Mouse (Mus musculus) liver, embryonic 14.5 days (tissue): ENCODE data around the gene Apoc3. TPM values are rescaled to one million over a fixed set of nuclear protein-coding genes. Genes with fewer than 3 reads are reported as not detected.

Source experiments
- ATAC-seq: fragments of 200-750 bp; cut with Nextera tagmentation; 2 replicates; pipeline ENCODE4 v1.8.0; 2017; ENCODE audit warnings: moderate number of reproducible peaks, mild to moderate bottlenecking, moderate library complexity; ENCODE audit not compliant: insufficient read depth
- DNase-seq, 3 experiments: peaks; one replicate each; pipeline ENCODE4 v3.0.0-alpha.2; 2012 to 2013; ENCODE audit warnings: low read depth in 3 of 3, low spot score in 3 of 3
- H3K27ac ChIP-seq: fragments of 300-500 bp; sonication (generic); 2 replicates; pipeline ENCODE4 v1.5.1; 2014; ENCODE audit warnings: moderate library complexity, mild to moderate bottlenecking, control low read depth, inconsistent platforms
- H3K27me3 ChIP-seq: fragments of 300-500 bp; sonication (generic); 2 replicates; pipeline ENCODE4 v1.6.1; 2014; ENCODE audit warnings: mild to moderate bottlenecking, low read length, moderate library complexity; ENCODE audit not compliant: control insufficient read depth, insufficient read depth
- H3K36me3 ChIP-seq: fragments of 300-500 bp; sonication (generic); replicated peaks from 2 replicates; pipeline ENCODE4 v1.6.1; 2014; ENCODE audit warnings: low read depth; ENCODE audit not compliant: control insufficient read depth, insufficient read depth
- H3K4me1 ChIP-seq, 2 experiments: fragments of 200-500 bp in 1 of 2; fragments of 300-500 bp in 1 of 2; sonication (generic) in 1 of 2; replicated peaks; 2 replicates each; pipeline ENCODE4 v1.6.1; 2012 to 2014; ENCODE audit warnings: antibody characterized with exemption in 1 of 2, inconsistent platforms in 1 of 2, low read length in 1 of 2; ENCODE audit not compliant: control insufficient read depth in 2 of 2, insufficient read depth in 2 of 2
- H3K4me2 ChIP-seq: fragments of 300-500 bp; sonication (generic); 2 replicates; pipeline ENCODE4 v1.6.1; 2014; ENCODE audit warnings: low read depth, mild to moderate bottlenecking, control low read depth, moderate library complexity
- H3K4me3 ChIP-seq, 2 experiments: fragments of 200-500 bp in 1 of 2; fragments of 300-500 bp in 1 of 2; sonication (generic) in 1 of 2; 2 replicates each; pipeline ENCODE4 v1.5.1; 2012 to 2014; ENCODE audit warnings: low read depth in 2 of 2, low read length in 2 of 2, mild to moderate bottlenecking in 2 of 2, control low read depth in 1 of 2, inconsistent platforms in 1 of 2, moderate library complexity in 1 of 2; ENCODE audit not compliant: insufficient read depth in 1 of 2
- H3K9ac ChIP-seq: fragments of 300-500 bp; sonication (generic); replicated peaks from 2 replicates; pipeline ENCODE4 v1.6.1; 2014; ENCODE audit warnings: mild to moderate bottlenecking, control low read depth, moderate library complexity
- H3K9me3 ChIP-seq: fragments of 300-500 bp; sonication (generic); 2 replicates; pipeline ENCODE4 v1.6.1; 2016; ENCODE audit warnings: low read length, mixed read lengths; ENCODE audit not compliant: control insufficient read depth
- CTCF ChIP-seq: IDR thresholded peaks from 2 replicates; pipeline ENCODE4 v1.5.1; 2016; ENCODE audit warnings: antibody characterized with exemption, low read depth, control low read depth
- EP300 ChIP-seq: IDR thresholded peaks from 2 replicates; pipeline ENCODE4 v1.6.1; 2016; ENCODE audit warnings: antibody characterized with exemption, low read depth
- WGBS: fragments of 180-500 bp; shearing (Covaris S2); extraction: QIAGEN DNeasy Blood & Tissue Kit; methylation state at CpG from one replicate; pipeline ENCODE4 v1.1.7; 2014; ENCODE audit not compliant: insufficient replicate concordance; 5-methylcytosine and 5-hydroxymethylcytosine counted together
- polyA plus RNA-seq, 2 experiments: library from polyadenylated mRNA; depleted of rRNA in 1 of 2; stranded (reverse) in 1 of 2; unstranded in 1 of 2; fragments of >200 nt; fragmentation: Nextera tagmentation in 1 of 2; extraction: Ambion mirVana in 1 of 2; gene quantifications; 2 replicates each; pipeline versions ENCODE4 v1.2.1 to v1.2.3; 2012 to 2014

Gene Apoc3
- polyA plus RNA-seq, 2 experiments, result 2.7 to 5.8 TPM

GRCm38 (mm10) chr9:46224945-46225660 is 10.3 kb downstream of the Apoc3 start:
- Histone ChIP-seq H3K36me3 (no peaks in the 10 kb centered on the region), H3K4me3 (no peak overlapping the region), H3K9me3 (no peaks in the 10 kb centered on the region), H3K27ac (no peak overlapping the region), H3K9ac (no peak overlapping the region), H3K4me1 (peaks cover 0 to 15% of the 10 kb centered on the region in 2 experiments; a peak in 2 of 4 replicates), H3K27me3 (no peaks in the 10 kb centered on the region), H3K4me2 (no peak overlapping the region)
- DNase-seq (no peak), ATAC-seq (no peak)
- TF ChIP-seq EP300 (no peak), CTCF (no peak)
- 47% methylated on average over 5 of the region's 5 CpGs for WGBS

- Histone ChIP-seq H3K36me3 (no peaks in the 10 kb centered on the region), H3K27me3 (no peaks in the 10 kb centered on the region), H3K4me2 (no peak overlapping the region), H3K4me1 (peaks cover 0 to 15% of the 10 kb centered on the region in 2 experiments; a peak in 2 of 4 replicates), H3K9ac (no peak overlapping the region), H3K4me3 (no peak overlapping the region), H3K9me3 (no peaks in the 10 kb centered on the region), H3K27ac (no peak overlapping the region)
- TF ChIP-seq CTCF (no peak), EP300 (no peak)
- 73% methylated on average over 3 of the region's 3 CpGs for WGBS
- DNase-seq (no peak), ATAC-seq (no peak)
Observed at GRCm38 (mm10) chr9:46224101-46224500, 11.3 kb downstream of the Apoc3 start.

- no peak overlapping the region for H3K9ac ChIP-seq
- WGBS, result 67% methylated on average over 6 of the region's 6 CpGs
- no peaks in the 10 kb centered on the region for H3K9me3 ChIP-seq
- H3K4me1 ChIP-seq, result peaks cover 0 to 15% of the 10 kb centered on the region in 2 experiments; a peak in 2 of 4 replicates
- no peak for ATAC-seq
- no peak overlapping the region for H3K4me3 ChIP-seq
- DNase-seq, result no peak
- H3K27me3 ChIP-seq, result no peaks in the 10 kb centered on the region
- H3K36me3 ChIP-seq, result no peaks in the 10 kb centered on the region
- TF ChIP-seq CTCF, result no peak
- TF ChIP-seq EP300, result no peak
- no peak overlapping the region for H3K4me2 ChIP-seq
- H3K27ac ChIP-seq, result no peak overlapping the region
Observed at GRCm38 (mm10) chr9:46223090-46223489, 12.3 kb downstream of the Apoc3 start.

GRCm38 (mm10) chr9:46218176-46218575 is 17.3 kb downstream of the Apoc3 start:
- H3K27ac ChIP-seq, result no peak overlapping the region
- H3K36me3 ChIP-seq, result no peaks in the 10 kb centered on the region
- H3K9me3 ChIP-seq, result no peaks in the 10 kb centered on the region
- H3K4me3 ChIP-seq, result no peak overlapping the region
- DNase-seq (no peak), ATAC-seq (no peak)
- TF ChIP-seq EP300 (no peak), CTCF (no peak)
- no peak overlapping the region for H3K4me2 ChIP-seq
- 46% methylated on average over 9 of the region's 9 CpGs for WGBS
- H3K27me3 ChIP-seq, result no peaks in the 10 kb centered on the region
- peaks cover 26 to 37% of the 10 kb centered on the region in 2 experiments for H3K4me1 ChIP-seq
- H3K9ac ChIP-seq, result no peak overlapping the region

GRCm38 (mm10) chr9:46216744-46217470 is 18.5 kb downstream of the Apoc3 start:
- no peaks in the 10 kb centered on the region for H3K9me3 ChIP-seq
- WGBS, result 60% methylated on average over 13 of the region's 13 CpGs
- no peaks in the 10 kb centered on the region for H3K27me3 ChIP-seq
- peaks cover 26 to 37% of the 10 kb centered on the region in 2 experiments for H3K4me1 ChIP-seq
- ATAC-seq (0 out of 2 replicates have a peak, but pooled peaks have one; percentile 34), DNase-seq (peak in 1 of 3 experiments; percentile 25)
- no peak overlapping the region for H3K9ac ChIP-seq
- H3K36me3 ChIP-seq, result no peaks in the 10 kb centered on the region
- no peak overlapping the region; the same call in 1 of the 2 replicates for H3K27ac ChIP-seq
- H3K4me3 ChIP-seq, result no peak overlapping the region
- no peak overlapping the region for H3K4me2 ChIP-seq
- TF ChIP-seq EP300 (no peak), CTCF (no peak)
